Mouse (Mus musculus) hindbrain, embryonic 14.5 days (tissue): ENCODE measurements at regions not wholly inside any gene's neighbourhood (a gene's known extent, or its start where the extent isn't known, plus 50 kb on each side); places are given as distances from the start of the nearest gene placed in this dataset.

Source experiments
- ATAC-seq: fragments of 200-750 bp; cut with Nextera tagmentation; 2 replicates; pipeline ENCODE4 v1.8.0; 2017; ENCODE audit warnings: moderate number of reproducible peaks, mild to moderate bottlenecking, moderate TSS enrichment, moderate library complexity; ENCODE audit not compliant: low FRiP score
- DNase-seq: peaks from one replicate; pipeline ENCODE4 v3.0.0-alpha.2; 2015; ENCODE audit warnings: low spot score
- H3K27ac ChIP-seq: fragments of 300-500 bp; sonication (generic); 2 replicates; pipeline ENCODE4 v1.5.1; 2014; ENCODE audit warnings: mild to moderate bottlenecking, moderate library complexity
- H3K27me3 ChIP-seq: fragments of 300-500 bp; sonication (generic); 2 replicates; pipeline ENCODE4 v1.6.1; 2014; ENCODE audit warnings: mild to moderate bottlenecking, low read length, mixed read lengths; ENCODE audit not compliant: control insufficient read depth, insufficient read depth
- H3K36me3 ChIP-seq: fragments of 300-500 bp; sonication (generic); replicated peaks from 2 replicates; pipeline ENCODE4 v1.6.1; 2014; ENCODE audit not compliant: control insufficient read depth, insufficient read depth
- H3K4me1 ChIP-seq: fragments of 300-500 bp; sonication (generic); replicated peaks from 2 replicates; pipeline ENCODE4 v1.6.1; 2014; ENCODE audit warnings: antibody characterized with exemption, low read length, mixed read lengths; ENCODE audit not compliant: control insufficient read depth, insufficient read depth
- H3K4me2 ChIP-seq: fragments of 300-500 bp; sonication (generic); replicated peaks from 2 replicates; pipeline ENCODE4 v1.6.1; 2014; ENCODE audit warnings: mild to moderate bottlenecking, moderate library complexity
- H3K4me3 ChIP-seq: fragments of 300-500 bp; sonication (generic); replicated peaks from 2 replicates; pipeline ENCODE4 v1.5.1; 2014; ENCODE audit warnings: mild to moderate bottlenecking, low read length
- H3K9ac ChIP-seq: fragments of 300-500 bp; sonication (generic); 2 replicates; pipeline ENCODE4 v1.6.1; 2014
- H3K9me3 ChIP-seq: fragments of 300-500 bp; sonication (generic); 2 replicates; pipeline ENCODE4 v1.6.1; 2016; ENCODE audit warnings: low read length; ENCODE audit not compliant: control insufficient read depth
- WGBS: fragments of 180-500 bp; shearing (Covaris S2); extraction: QIAGEN DNeasy Blood & Tissue Kit; methylation state at CpG from one replicate; pipeline ENCODE4 v1.1.7; 2014; 5-methylcytosine and 5-hydroxymethylcytosine counted together

DNA sequence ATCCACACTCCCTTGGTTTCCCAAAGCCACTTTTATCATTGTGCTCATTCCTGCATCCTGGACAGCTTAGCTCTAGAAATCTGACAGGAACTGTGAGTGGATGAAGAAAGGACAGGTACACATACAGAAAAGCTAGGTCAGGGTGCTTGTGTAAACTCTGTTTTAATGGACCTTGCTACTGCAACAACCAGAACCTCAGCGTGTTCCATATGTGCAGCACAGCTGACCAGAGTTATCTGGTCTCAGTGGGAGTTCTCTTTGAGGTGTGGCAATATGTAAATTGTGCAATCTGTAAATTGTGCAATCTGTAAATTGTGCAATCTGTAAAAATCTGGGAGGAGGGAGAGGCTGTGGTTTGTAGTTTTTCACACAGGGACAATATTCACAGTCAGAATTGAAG is 282.4 kb upstream of the Ptprd start:
- H3K27me3 ChIP-seq, result no peaks in the 10 kb centered on the region
- no peaks in the 10 kb centered on the region for H3K36me3 ChIP-seq
- 74% methylated on average over 1 of the region's 1 CpGs for WGBS
- no peak overlapping the region for H3K27ac ChIP-seq
- DNase-seq (no peak), ATAC-seq (no peak)
- H3K4me3 ChIP-seq, result no peak overlapping the region
- H3K4me1 ChIP-seq, result no peaks in the 10 kb centered on the region
- no peaks in the 10 kb centered on the region for H3K9me3 ChIP-seq
- no peak overlapping the region for H3K4me2 ChIP-seq
- H3K9ac ChIP-seq, result no peak overlapping the region

DNA sequence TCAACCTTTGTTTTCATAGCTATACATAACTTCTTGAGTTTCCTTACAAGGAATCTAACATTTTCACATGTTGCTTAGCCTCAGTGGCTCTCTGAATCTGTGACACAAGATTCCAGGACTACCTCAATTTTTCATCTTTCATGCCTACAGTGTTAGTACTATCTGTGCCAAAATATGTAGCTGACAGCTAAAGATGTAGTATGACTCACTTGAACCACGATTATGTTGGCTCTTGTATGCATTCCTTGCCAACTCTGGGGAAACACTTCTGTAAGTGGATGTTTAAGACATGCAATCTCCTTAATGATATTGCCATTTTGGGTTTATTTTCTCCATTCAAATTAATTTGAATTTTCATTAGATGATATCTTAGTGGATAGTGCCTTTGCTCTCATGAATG is 254.8 kb upstream of the Ptprd start:
- Histone ChIP-seq H3K9me3 (no peaks in the 10 kb centered on the region), H3K27ac (no peak overlapping the region), H3K4me3 (no peak overlapping the region), H3K36me3 (no peaks in the 10 kb centered on the region), H3K27me3 (no peaks in the 10 kb centered on the region), H3K4me2 (no peak overlapping the region), H3K9ac (no peak overlapping the region), H3K4me1 (no peaks in the 10 kb centered on the region)
- ATAC-seq (no peak), DNase-seq (no peak)
- 62% methylated on average over 1 of the region's 1 CpGs for WGBS

- Histone ChIP-seq H3K4me2 (no peak overlapping the region), H3K27me3 (no peaks in the 10 kb centered on the region), H3K9ac (no peak overlapping the region), H3K36me3 (no peaks in the 10 kb centered on the region), H3K9me3 (no peaks in the 10 kb centered on the region), H3K27ac (peak overlapping the region; percentile 14; the same call in 1 of the 2 replicates), H3K4me1 (no peaks in the 10 kb centered on the region), H3K4me3 (no peak overlapping the region)
- 55% methylated on average over 4 of the region's 4 CpGs for WGBS
- ATAC-seq (no peak), DNase-seq (peak; percentile 28)
Measured at GRCm38 (mm10) chr4:78456284-78456683, 244.5 kb upstream of the Ptprd start.

GRCm38 (mm10) chr4:78417153-78417552 is 205.4 kb upstream of the Ptprd start:
- WGBS, result 67% methylated on average over 1 of the region's 1 CpGs
- DNase-seq (no peak), ATAC-seq (no peak)
- Histone ChIP-seq H3K4me3 (no peak overlapping the region), H3K4me2 (no peak overlapping the region), H3K27me3 (no peaks in the 10 kb centered on the region), H3K9me3 (no peaks in the 10 kb centered on the region), H3K27ac (no peak overlapping the region; the same call in 1 of the 2 replicates), H3K9ac (no peak overlapping the region), H3K36me3 (no peaks in the 10 kb centered on the region), H3K4me1 (no peaks in the 10 kb centered on the region)

DNA sequence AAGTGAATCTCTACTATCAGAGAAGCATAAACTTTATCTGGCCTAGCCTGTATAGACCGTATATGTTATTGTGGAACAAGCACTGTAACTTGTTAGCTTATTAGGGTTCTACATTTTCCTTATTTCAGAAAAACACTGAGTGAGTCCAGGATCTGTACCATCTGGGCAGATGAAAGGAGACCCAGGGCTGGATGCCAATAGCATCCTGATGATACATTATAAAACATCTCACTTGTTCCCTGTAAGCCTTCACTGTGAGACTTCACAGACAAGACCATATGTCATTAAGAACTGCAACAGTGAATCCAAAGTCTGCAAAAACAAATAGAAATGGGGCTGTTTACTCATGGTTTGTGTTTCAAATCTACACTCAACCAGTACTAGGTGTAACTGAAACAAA is 177.6 kb upstream of the Ptprd start:
- no peak for ATAC-seq
- H3K4me2 ChIP-seq, result no peak overlapping the region
- no peaks in the 10 kb centered on the region for H3K4me1 ChIP-seq
- H3K9ac ChIP-seq, result no peak overlapping the region
- no peak overlapping the region for H3K27ac ChIP-seq
- no peaks in the 10 kb centered on the region for H3K9me3 ChIP-seq
- no peaks in the 10 kb centered on the region for H3K27me3 ChIP-seq
- H3K4me3 ChIP-seq, result no peak overlapping the region
- 95% methylated on average over 1 of the region's 1 CpGs for WGBS
- DNase-seq, result no peak
- no peaks in the 10 kb centered on the region for H3K36me3 ChIP-seq

GRCm38 (mm10) chr4:78355162-78355561 is 143.4 kb upstream of the Ptprd start:
- H3K9me3 ChIP-seq, result no peaks in the 10 kb centered on the region
- H3K4me1 ChIP-seq, result no peaks in the 10 kb centered on the region
- no peak overlapping the region for H3K4me2 ChIP-seq
- no peak overlapping the region for H3K27ac ChIP-seq
- no peak overlapping the region for H3K9ac ChIP-seq
- H3K27me3 ChIP-seq, result no peaks in the 10 kb centered on the region
- 64% methylated on average over 5 of the region's 5 CpGs for WGBS
- no peak overlapping the region for H3K4me3 ChIP-seq
- H3K36me3 ChIP-seq, result no peaks in the 10 kb centered on the region
- ATAC-seq, result no peak
- DNase-seq, result no peak

- WGBS, result 81% methylated on average over 1 of the region's 1 CpGs
- no peak overlapping the region for H3K27ac ChIP-seq
- ATAC-seq (no peak), DNase-seq (no peak)
- no peak overlapping the region for H3K4me3 ChIP-seq
- H3K4me2 ChIP-seq, result no peak overlapping the region
- no peaks in the 10 kb centered on the region for H3K27me3 ChIP-seq
- H3K36me3 ChIP-seq, result no peaks in the 10 kb centered on the region
- H3K9ac ChIP-seq, result no peak overlapping the region
- H3K4me1 ChIP-seq, result no peaks in the 10 kb centered on the region
- H3K9me3 ChIP-seq, result no peaks in the 10 kb centered on the region
Measured at GRCm38 (mm10) chr4:78335777-78336176, 124.0 kb upstream of the Ptprd start.

- H3K4me1 ChIP-seq, result no peaks in the 10 kb centered on the region
- H3K36me3 ChIP-seq, result no peaks in the 10 kb centered on the region
- ATAC-seq (no peak), DNase-seq (no peak)
- no peak overlapping the region for H3K27ac ChIP-seq
- no peak overlapping the region for H3K4me3 ChIP-seq
- no peaks in the 10 kb centered on the region for H3K27me3 ChIP-seq
- no peaks in the 10 kb centered on the region for H3K9me3 ChIP-seq
- no peak overlapping the region for H3K9ac ChIP-seq
- H3K4me2 ChIP-seq, result no peak overlapping the region
Measured at GRCm38 (mm10) chr4:78288506-78288905, 76.7 kb upstream of the Ptprd start.
